Mouse (Mus musculus) frontal cortex, adult 2 months (tissue): Measurements from ENCODE around the gene Fbxo44. TPM values are rescaled to one million over a fixed set of nuclear protein-coding genes. Genes with fewer than 3 reads are reported as not detected.
"Not testable (repeated sequence)": the region's sequence is repeated elsewhere in the genome, so short reads cannot be mapped to it uniquely, and the experiment has no call there.

Experiments used
- DNase-seq, 2 experiments: peaks; one replicate each; pipeline ENCODE4 v3.0.0; 2022; ENCODE audit warnings: low spot score in 1 of 2; ENCODE audit errors: extremely low spot score in 1 of 2
- polyA plus RNA-seq: library from polyadenylated mRNA; depleted of rRNA; stranded (reverse); fragments of >200 nt; gene quantifications from 2 replicates; pipeline ENCODE4 v1.2.3, GENCODE M21; 2012; rRNA removed

Gene Fbxo44
- 206 and 213 TPM in 2 replicates for polyA plus RNA-seq

- DNase-seq = peak in 1 of 2 experiments; percentile 61
These were observed at the start of gene Fbxo44, which contains the start of gene Fbxo2 for GRCm38 (mm10) chr4:148160436-148161390. TSS of gene Fbxo44 (minus strand) at chr4:148160482. TSS of gene Fbxo2 (plus strand) at chr4:148160621.

GRCm38 (mm10) chr4:148204873-148205232, 44.6 kb upstream of the Fbxo44 start:
- DNase-seq = no peak

GRCm38 (mm10) chr4:148204061-148204872, 44.0 kb upstream of the Fbxo44 start:
- no peak for DNase-seq

- no peak for DNase-seq
These were observed 43.3 kb upstream of the Fbxo44 start for GRCm38 (mm10) chr4:148203557-148203956.

DNA sequence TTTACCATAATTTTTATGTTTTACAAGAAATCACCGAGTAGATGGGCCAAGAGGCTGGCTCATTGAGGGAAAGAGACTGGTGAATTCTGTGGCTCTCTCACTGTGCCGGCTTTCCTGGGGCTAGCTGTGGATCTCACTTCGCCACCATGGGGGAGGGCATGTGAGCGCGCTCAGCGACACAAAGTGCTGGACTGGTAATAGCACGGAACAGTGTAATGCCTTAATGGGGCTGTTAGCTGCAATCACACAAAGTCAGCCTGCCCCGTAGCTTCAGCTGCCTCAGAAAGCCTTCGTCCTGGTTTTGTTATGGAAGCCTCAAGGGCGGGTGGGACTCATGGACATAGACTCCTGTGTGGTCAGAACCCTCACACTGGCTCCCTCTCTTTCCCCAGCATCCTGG, 38.4 kb upstream of the Fbxo44 start:
- no peak for DNase-seq

- no peak for DNase-seq
These were observed 34.1 kb upstream of the Fbxo44 start for GRCm38 (mm10) chr4:148194400-148194799.

DNA sequence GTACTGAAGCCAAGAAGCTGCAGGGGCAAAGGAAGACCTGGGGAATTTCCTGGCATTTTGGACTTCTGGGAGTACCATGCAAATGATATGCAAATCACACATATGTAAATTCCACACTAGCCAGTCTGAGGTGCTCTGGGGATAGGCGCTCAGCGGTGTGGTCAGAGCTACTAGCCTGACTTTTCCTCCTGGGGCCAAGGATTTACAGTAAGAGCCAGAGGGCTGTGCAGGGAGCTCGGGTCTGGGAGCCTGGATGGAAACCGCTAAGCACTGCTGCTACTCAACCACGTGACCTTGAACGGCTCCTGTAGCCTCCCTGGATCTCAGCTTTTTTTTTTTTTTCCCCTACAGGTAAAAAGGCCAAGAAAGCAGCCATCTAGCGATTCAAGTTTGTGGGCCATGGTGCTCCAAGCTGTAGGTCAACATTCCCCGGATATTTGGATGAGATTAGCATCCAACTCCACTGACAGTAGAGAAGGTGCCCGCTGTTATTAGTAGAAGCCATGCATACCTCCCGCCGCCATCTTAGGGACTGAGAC, 32.5 kb upstream of the Fbxo44 start:
- DNase-seq = no peak

DNA sequence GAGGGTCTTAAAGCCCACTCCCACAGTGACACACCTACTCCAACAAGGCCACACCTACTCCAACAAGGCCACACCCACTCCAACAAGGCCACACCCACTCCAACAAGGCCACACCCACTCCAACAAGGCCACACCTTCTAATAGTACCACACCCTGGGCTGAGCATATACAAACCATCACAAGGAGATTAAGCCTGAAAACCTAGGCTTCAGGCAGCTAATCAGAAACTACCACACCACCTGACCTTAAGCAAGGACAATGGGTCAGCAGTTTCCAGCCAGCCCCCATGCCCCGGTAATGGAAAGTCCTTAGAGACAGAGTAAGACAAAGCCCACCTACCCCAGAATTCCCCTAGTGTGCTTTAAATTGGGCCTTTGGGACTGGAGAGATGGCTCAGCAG, 28.5 kb upstream of the Fbxo44 start:
- not testable (repeated sequence) for DNase-seq

DNA sequence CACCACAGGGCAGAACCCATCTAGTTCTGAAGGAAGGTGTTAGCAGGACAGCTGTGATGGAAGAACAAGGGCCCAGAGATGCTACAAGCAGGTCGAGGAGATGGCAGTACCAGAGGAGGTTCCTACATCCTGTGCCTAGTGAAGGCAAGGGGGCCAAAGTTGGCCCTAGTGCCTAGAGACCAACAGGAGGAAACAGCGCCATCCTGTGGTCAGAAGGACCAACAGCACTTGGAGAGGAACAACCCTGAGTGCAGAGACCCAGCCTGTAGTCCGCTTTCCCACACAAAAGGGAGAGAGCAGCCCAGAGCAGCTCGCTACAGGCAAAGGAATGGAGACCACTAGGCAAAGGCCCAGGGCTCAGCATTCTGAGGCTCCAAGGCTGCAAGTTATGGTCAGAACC, 25.5 kb upstream of the Fbxo44 start:
- no peak for DNase-seq

DNA sequence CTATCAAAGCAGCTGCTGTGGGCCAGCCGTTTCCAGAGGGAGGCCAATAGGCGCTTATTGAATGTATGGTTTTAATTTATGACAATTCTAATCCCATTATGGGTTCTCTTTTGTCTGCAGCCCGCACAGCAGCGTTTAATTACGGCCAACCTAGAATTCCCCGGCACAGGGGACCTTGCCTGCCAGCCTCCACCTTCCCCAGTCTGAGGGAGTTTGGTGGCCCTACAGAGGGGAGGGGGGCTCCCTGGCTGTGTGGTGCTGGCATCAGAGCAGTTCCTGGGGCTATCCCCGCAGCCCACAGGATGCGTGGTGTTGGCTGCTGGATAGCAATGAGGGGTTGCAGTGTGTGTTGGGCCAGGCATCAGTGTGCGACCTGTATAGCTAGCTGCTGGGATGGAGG, 24.3 kb upstream of the Fbxo44 start:
- DNase-seq = no peak

GRCm38 (mm10) chr4:148182363-148182762, 22.1 kb upstream of the Fbxo44 start:
- DNase-seq = no peak

- no peak for DNase-seq
These were observed 21.2 kb upstream of the Fbxo44 start for GRCm38 (mm10) chr4:148181483-148181882.

DNA sequence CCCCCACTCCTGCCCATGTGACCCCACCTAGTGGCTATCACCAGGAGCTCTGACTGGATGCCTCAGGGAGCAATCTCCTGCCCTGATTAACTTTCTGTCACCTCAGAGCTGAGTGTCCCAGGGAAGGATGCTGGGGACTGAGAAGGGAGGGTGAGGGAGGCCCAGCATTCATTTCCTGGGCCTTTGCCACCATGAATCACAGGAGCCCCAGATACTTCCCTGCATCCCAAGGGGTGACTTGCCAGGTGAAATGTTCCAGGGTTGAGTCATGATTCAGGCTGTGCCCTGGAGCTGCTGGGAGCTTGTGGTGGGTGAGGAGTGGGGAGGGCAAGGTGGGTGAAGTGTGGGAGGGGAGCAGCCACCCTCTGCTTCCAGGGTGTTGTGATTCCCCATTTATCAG, 17.4 kb upstream of the Fbxo44 start:
- DNase-seq = no peak

DNA sequence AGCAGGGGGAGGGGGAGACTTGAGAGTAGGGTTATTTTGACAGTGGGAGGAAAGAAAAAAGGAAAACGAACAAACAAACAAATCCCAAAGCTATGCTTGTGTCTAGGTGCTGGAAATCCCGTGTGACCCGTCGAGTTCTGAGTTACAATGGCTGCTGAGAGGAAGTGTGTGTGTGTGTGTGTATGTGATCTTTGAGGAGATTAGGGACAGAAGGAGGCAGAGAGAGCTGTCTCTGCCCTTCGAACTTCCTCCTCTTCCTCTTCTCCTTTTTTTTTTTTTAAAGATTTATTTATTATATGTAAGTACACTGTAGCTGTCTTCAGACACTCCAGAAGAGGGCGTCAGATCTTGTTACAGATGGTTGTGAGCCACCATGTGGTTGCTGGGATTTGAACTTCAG, 16.3 kb upstream of the Fbxo44 start:
- DNase-seq = not testable (repeated sequence)

DNA sequence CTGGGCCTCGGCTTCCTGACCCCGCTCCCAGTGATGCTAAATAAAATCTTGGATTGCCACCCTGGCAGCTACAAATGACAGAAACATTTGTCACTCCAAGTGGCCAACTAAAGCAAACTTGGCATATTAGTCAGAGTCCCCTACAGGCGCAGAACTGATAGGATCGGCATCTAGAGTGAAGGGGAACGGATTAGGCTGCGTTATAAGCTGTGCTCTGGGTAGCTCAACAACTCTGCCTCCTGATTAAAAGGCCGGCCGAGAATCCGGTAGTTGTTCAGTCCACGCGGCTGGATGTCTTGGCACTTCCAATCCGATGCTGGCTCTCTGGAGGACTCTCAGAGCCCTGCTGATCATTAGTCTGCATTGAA, 14.2 kb upstream of the Fbxo44 start:
- DNase-seq = no peak

DNA sequence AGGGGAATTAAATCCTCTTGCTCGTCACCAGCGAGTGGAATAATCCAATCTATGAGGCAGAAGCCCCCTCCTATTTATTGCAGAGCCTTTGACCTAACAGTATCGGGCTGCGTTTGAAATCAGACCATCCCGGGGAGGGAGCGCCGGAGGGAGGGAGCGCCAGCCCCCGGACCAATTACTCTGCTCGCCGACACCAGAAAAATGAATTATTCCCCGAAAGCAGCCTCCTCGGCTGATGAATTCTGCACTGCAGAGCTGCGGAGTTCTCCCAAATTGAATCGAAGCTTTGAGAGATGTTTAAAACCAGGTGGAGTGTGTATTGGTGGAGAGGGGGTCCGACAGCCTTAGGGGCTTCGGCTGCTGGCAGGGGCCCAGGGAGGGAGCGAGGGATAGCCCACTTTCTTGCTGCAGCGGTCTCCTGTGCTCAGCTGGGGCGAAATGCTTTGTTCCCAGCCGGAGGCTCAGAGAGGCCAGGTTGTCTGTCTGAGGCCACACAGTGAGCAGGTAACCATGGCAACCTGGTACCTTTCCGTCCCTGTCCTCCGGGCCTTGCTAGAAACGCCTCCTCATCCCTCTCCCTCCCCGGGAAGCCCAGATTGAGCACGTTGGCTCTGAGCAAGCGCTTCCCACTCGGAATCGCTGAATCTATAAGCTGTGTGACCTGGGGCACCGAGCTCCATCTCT, 13.7 kb upstream of the Fbxo44 start:
- peak in 1 of 2 experiments; percentile 71 for DNase-seq

GRCm38 (mm10) chr4:148171261-148171660, 11.0 kb upstream of the Fbxo44 start:
- no peak for DNase-seq

GRCm38 (mm10) chr4:148170842-148171241, 10.6 kb upstream of the Fbxo44 start:
- peak in 1 of 2 experiments; percentile 84 for DNase-seq

DNA sequence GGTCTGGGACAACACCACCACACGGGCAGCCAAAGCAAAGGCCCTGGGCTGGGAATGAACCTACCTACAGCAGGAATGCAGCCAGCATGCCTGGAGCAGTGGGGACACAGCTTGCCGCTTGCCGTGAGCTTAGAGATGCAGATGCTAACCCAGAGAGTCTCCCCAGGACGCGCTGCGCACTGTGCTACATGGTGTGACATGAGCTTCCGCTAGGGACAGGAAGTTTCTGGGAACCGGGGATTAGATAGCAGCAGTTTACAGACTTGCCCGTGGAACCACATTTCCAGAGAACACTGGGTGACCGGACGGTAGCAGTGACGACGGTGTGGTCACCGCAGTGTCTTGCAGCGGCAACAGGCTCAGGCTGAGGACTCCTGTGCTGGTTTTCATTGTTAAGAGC, 9.3 kb upstream of the Fbxo44 start:
- no peak for DNase-seq

DNA sequence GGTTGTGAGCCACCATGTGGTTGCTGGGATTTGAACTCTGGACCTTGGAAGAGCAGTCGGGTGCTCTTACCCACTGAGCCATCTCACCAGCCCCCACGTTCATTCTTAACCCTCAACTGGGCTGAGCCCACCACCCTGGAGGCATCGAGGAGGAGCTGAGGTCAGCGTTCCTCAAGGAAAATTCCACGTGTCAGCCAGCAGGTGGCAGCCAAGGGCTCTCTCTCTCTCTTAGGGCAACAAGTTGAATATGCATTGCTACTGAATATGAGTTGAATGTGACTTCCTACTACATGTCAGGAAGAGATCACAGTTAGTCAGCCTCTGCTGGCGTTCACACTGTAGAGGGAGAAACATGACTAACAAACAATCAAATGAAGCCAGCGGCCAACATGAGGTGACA, 8.0 kb upstream of the Fbxo44 start:
- peak in 1 of 2 experiments; percentile 74 for DNase-seq

DNA sequence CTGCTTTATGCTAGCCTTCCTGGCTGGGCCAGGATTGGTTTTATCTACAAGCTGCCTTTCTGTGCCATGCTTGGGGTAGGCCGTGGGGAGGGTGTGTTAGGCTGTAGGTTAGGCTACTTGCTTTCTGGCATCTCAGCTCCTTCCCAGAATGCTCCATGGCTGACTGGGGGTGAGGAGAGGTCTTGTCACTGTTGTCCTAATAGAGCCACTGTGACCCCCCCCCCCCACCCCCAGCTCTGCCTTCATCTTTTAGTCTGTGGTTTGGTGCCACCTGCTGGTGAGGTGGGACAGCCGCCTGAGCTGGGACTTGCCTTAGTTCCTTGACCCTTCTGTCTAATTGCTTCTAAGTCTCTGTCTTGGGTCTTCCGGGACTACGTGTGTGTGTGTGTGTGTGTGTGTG, 6.7 kb upstream of the Fbxo44 start:
- peak in 1 of 2 experiments; percentile 83 for DNase-seq
